Mouse (Mus musculus): ENCODE measurements at regions not wholly inside any gene's neighbourhood (a gene's known extent, or its start where the extent isn't known, plus 50 kb on each side); places are given as distances from the start of the nearest gene placed in this dataset.
"Not testable (repeated sequence)": the region's sequence is repeated elsewhere in the genome, so short reads cannot be mapped to it uniquely, and the experiment has no call there.

- DNase-seq (ENCODE audit: low read depth, low spot score), result no peak
Observed at GRCm38 (mm10) chr13:82562576-82562975, 779.7 kb downstream of the Cetn3 start.

DNA sequence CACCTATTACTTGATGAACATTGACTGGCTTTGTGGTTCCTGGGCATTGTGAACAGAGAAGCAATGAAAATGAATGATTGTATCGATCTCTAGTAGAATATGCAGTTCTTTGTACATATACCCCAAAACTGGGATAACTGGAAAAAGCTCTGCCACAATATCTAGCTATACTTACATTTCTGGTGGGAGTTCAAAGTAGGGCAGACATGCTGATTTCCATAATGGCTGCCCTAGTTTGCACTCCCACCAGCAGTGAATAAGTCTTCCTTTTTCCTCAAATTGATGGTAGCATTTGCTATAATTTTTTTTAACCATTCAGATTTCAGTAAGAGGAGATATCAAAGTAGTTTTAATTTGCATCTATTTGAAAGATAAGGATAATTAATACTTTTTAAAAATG, 788.0 kb downstream of the Cetn3 start:
- DNase-seq (ENCODE audit: low read depth, low spot score), result no peak

DNA sequence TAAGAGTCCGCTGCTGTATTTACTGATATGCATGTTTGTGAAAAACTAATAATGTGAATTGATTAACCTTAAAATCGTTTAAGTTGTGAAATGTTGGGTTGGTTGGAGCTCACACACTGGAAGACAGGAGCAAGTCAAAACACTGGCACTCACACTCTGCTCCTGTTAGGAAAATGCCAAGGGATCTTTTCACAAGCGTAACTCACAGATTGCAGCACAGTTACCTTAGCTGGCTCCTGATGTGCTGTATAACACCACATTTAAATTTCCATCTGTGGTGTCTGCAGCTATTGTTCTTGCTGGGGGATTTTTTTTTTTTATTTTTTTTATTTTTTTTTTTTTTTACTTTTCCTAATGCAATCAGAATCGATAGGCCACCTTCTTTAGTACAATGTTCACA, 795.1 kb downstream of the Cetn3 start:
- no peak for DNase-seq (ENCODE audit: low read depth, low spot score)

DNA sequence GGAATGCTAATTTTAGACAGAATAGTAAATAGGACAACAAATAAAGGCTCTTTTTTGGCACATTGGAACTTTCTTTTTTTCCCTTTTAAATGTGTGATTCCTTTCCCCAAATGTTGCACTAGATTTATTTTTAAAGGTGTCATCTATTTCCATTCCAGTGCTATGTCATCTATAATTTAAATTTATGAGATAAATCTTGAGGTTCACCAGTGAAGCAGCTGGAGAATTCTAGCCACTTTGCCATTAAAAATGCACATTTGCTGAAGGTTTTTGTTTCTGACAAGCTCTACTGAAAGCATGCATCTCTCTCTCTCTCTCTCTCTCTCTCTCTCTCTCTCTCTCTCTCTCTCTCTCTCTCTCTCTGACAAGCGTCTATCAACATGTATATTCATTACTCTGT, 803.5 kb downstream of the Cetn3 start:
- DNase-seq (ENCODE audit: low read depth, low spot score), result no peak

- no peak for DNase-seq (ENCODE audit: low read depth, low spot score)
Observed at GRCm38 (mm10) chr13:82593831-82594230, 811.0 kb downstream of the Cetn3 start.

- DNase-seq (ENCODE audit: low read depth, low spot score), result no peak
Observed at GRCm38 (mm10) chr13:82595566-82595965, 812.7 kb downstream of the Cetn3 start.

DNA sequence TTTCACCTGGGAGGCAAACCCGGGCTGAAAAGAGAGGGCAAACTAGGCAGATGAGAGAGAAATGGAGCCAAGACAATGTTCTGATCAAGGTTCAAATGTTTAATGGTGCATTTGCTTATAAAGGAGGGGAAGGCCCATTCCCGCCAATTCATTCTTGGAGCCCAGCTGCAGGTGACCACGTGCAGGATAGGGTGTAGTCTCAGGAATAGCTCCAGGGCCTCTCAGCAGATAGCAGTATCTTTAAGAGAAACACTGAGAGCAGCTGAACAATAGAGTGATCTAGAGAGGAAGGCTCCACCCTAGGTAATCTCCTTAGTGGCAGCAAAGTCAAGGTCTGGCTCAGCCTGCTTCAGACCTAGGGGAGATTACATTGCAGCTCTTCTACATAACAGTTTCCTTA, 823.0 kb downstream of the Cetn3 start:
- not testable (repeated sequence) for DNase-seq (ENCODE audit: low read depth, low spot score)

DNA sequence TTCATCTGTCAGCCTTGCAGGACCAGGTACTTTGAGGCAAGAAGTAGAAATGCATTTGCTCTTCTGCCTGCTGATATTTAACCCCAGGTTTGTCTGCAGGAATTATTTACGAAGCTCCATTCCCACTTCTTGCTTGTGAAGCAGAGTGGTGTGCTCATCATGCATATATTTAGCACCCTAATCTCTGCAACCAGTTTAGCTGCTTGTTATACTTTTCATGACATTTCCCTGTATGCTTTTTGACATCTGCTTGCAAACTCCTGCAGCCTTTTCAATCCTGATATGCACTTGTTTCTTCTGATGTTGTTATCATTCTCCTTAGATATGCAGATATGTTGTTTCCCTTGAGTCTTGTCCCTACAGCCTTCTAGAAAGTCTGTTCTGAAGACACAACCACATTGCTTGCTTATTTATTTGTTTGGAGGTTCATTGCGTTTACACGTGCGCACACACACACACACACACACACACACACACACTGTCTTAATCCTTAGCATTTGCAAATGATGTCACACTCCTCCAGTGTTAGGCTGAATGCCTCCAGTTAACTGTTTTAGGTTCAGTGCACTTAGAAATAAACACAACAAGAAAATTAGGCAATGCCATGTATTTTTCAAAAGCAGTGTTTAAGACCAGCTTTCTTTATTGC, 836.3 kb downstream of the Cetn3 start:
- DNase-seq (ENCODE audit: low read depth, low spot score), result no peak

DNA sequence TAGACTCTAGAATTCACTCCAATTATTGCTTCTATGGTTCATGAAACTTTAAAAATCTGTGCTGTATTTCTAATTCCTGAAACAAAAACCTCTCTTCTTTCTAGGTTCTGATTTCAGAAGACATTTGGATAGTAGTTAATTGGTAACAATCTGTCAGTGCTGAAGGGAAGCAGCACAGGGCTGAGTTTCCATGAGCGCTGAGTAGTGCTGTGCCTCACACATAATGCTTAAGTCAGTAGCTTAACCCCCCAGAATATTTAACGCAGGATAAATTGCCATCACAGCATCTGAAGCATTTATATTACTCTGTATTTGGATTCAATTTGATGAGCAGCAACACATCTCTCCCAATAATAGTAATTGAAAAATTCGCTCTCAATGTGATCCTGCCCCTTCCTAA, 837.2 kb downstream of the Cetn3 start:
- DNase-seq (ENCODE audit: low read depth, low spot score), result no peak

GRCm38 (mm10) chr13:82620749-82621148, 837.9 kb downstream of the Cetn3 start:
- peak; percentile 29 for DNase-seq (ENCODE audit: low read depth, low spot score)

GRCm38 (mm10) chr13:82628727-82629126, 845.9 kb downstream of the Cetn3 start:
- DNase-seq (ENCODE audit: low read depth, low spot score), result not testable (repeated sequence)
